Mouse (Mus musculus): ENCODE data around the gene Krtap9-5. TPM values are rescaled to one million over a fixed set of nuclear protein-coding genes. Genes with fewer than 3 reads are reported as not detected.

Gene Krtap9-5
- polyA plus RNA-seq, 1 experiment = not detected

- H3K27me3 ChIP-seq (ENCODE audit: control insufficient read depth, insufficient read depth, low read length) = no peaks in the 10 kb centered on the region
- H3K27ac ChIP-seq (ENCODE audit: control insufficient read depth, insufficient read depth, low read length) = no peak overlapping the region
- WGBS = 50% methylated on average over 2 of the region's 2 CpGs
- DNase-seq = no peak
- H3K4me3 ChIP-seq (ENCODE audit: control insufficient read depth, insufficient read depth, low read length) = no peak overlapping the region
- no peaks in the 10 kb centered on the region for H3K4me1 ChIP-seq (replicated peaks; ENCODE audit: control insufficient read depth, insufficient read depth, low read length)
- TF ChIP-seq POLR2A (IDR thresholded peaks at IDR 0.05; ENCODE audit: control insufficient read depth, extremely low read depth, insufficient read depth, low read length, poor library complexity) (no peak), CTCF (IDR thresholded peaks at IDR 0.05; ENCODE audit: borderline replicate concordance, control insufficient read depth, extremely low read depth, insufficient read depth, low read length, poor library complexity) (no peak)
- H3K36me3 ChIP-seq (ENCODE audit: control insufficient read depth, insufficient read depth, low read length) = no peaks in the 10 kb centered on the region
Observed at GRCm38 (mm10) chr11:99965961-99966360, 17.7 kb downstream of the Krtap9-5 start.

GRCm38 (mm10) chr11:99978953-99979352 lies 30.7 kb downstream of the Krtap9-5 start, which contains the start of gene Krtap29-1:
TSS of gene Krtap29-1 (minus strand) at chr11:99979053.
- Histone ChIP-seq H3K4me1 (replicated peaks; ENCODE audit: control insufficient read depth, insufficient read depth, low read length) (no peaks in the 10 kb centered on the region), H3K36me3 (ENCODE audit: control insufficient read depth, insufficient read depth, low read length) (no peaks in the 10 kb centered on the region), H3K4me3 (ENCODE audit: control insufficient read depth, insufficient read depth, low read length) (no peak within 1 kb of the TSS), H3K27me3 (ENCODE audit: control insufficient read depth, insufficient read depth, low read length) (no peaks in the 10 kb centered on the region), H3K27ac (ENCODE audit: control insufficient read depth, insufficient read depth, low read length) (no peak within 1 kb of the TSS)
- WGBS = 78% methylated on average over 5 of the region's 5 CpGs
- DNase-seq = no peak
- TF ChIP-seq CTCF (IDR thresholded peaks at IDR 0.05; ENCODE audit: borderline replicate concordance, control insufficient read depth, extremely low read depth, insufficient read depth, low read length, poor library complexity) (no peak), POLR2A (IDR thresholded peaks at IDR 0.05; ENCODE audit: control insufficient read depth, extremely low read depth, insufficient read depth, low read length, poor library complexity) (no peak)

- TF ChIP-seq CTCF (IDR thresholded peaks at IDR 0.05; ENCODE audit: borderline replicate concordance, control insufficient read depth, extremely low read depth, insufficient read depth, low read length, poor library complexity) (no peak), POLR2A (IDR thresholded peaks at IDR 0.05; ENCODE audit: control insufficient read depth, extremely low read depth, insufficient read depth, low read length, poor library complexity) (no peak)
- WGBS = 94% methylated on average over 9 of the region's 9 CpGs
- no peaks in the 10 kb centered on the region for H3K27me3 ChIP-seq (ENCODE audit: control insufficient read depth, insufficient read depth, low read length)
Observed at GRCm38 (mm10) chr11:99982731-99983130, 34.5 kb downstream of the Krtap9-5 start.

GRCm38 (mm10) chr11:99983442-99983841 lies 35.2 kb downstream of the Krtap9-5 start:
- DNase-seq = no peak
- H3K27ac ChIP-seq (ENCODE audit: control insufficient read depth, insufficient read depth, low read length) = no peak overlapping the region

More at GRCm38 (mm10) chr11:99982731-99983130, 34.5 kb downstream of the Krtap9-5 start:
- Histone ChIP-seq H3K27ac (ENCODE audit: control insufficient read depth, insufficient read depth, low read length) (no peak overlapping the region), H3K4me3 (ENCODE audit: control insufficient read depth, insufficient read depth, low read length) (no peak overlapping the region), H3K36me3 (ENCODE audit: control insufficient read depth, insufficient read depth, low read length) (no peaks in the 10 kb centered on the region), H3K4me1 (replicated peaks; ENCODE audit: control insufficient read depth, insufficient read depth, low read length) (no peaks in the 10 kb centered on the region)
- no peak for DNase-seq

GRCm38 (mm10) chr11:99985291-99986092 lies 37.2 kb downstream of the Krtap9-5 start:
- Histone ChIP-seq H3K4me3 (ENCODE audit: control insufficient read depth, insufficient read depth, low read length) (no peak overlapping the region), H3K36me3 (ENCODE audit: control insufficient read depth, insufficient read depth, low read length) (no peaks in the 10 kb centered on the region), H3K27ac (ENCODE audit: control insufficient read depth, insufficient read depth, low read length) (no peak overlapping the region), H3K4me1 (replicated peaks; ENCODE audit: control insufficient read depth, insufficient read depth, low read length) (no peaks in the 10 kb centered on the region), H3K27me3 (ENCODE audit: control insufficient read depth, insufficient read depth, low read length) (no peaks in the 10 kb centered on the region)
- DNase-seq = no peak
- TF ChIP-seq POLR2A (IDR thresholded peaks at IDR 0.05; ENCODE audit: control insufficient read depth, extremely low read depth, insufficient read depth, low read length, poor library complexity) (no peak), CTCF (IDR thresholded peaks at IDR 0.05; ENCODE audit: borderline replicate concordance, control insufficient read depth, extremely low read depth, insufficient read depth, low read length, poor library complexity) (no peak)
- WGBS = 85% methylated on average over 20 of the region's 20 CpGs

More at GRCm38 (mm10) chr11:99983442-99983841, 35.2 kb downstream of the Krtap9-5 start:
- Histone ChIP-seq H3K36me3 (ENCODE audit: control insufficient read depth, insufficient read depth, low read length) (no peaks in the 10 kb centered on the region), H3K4me1 (replicated peaks; ENCODE audit: control insufficient read depth, insufficient read depth, low read length) (no peaks in the 10 kb centered on the region), H3K27me3 (ENCODE audit: control insufficient read depth, insufficient read depth, low read length) (no peaks in the 10 kb centered on the region), H3K4me3 (ENCODE audit: control insufficient read depth, insufficient read depth, low read length) (no peak overlapping the region)
- 93% methylated on average over 1 of the region's 1 CpGs for WGBS
- TF ChIP-seq CTCF (IDR thresholded peaks at IDR 0.05; ENCODE audit: borderline replicate concordance, control insufficient read depth, extremely low read depth, insufficient read depth, low read length, poor library complexity) (no peak), POLR2A (IDR thresholded peaks at IDR 0.05; ENCODE audit: control insufficient read depth, extremely low read depth, insufficient read depth, low read length, poor library complexity) (no peak)

- Histone ChIP-seq H3K4me3 (ENCODE audit: control insufficient read depth, insufficient read depth, low read length) (no peak within 1 kb of the TSS), H3K27me3 (ENCODE audit: control insufficient read depth, insufficient read depth, low read length) (no peaks in the 10 kb centered on the region), H3K36me3 (ENCODE audit: control insufficient read depth, insufficient read depth, low read length) (no peaks in the 10 kb centered on the region), H3K27ac (ENCODE audit: control insufficient read depth, insufficient read depth, low read length) (no peak within 1 kb of the TSS), H3K4me1 (replicated peaks; ENCODE audit: control insufficient read depth, insufficient read depth, low read length) (no peaks in the 10 kb centered on the region)
- no peak for TF ChIP-seq POLR2A (IDR thresholded peaks at IDR 0.05; ENCODE audit: control insufficient read depth, extremely low read depth, insufficient read depth, low read length, poor library complexity)
- TF ChIP-seq CTCF (IDR thresholded peaks at IDR 0.05; ENCODE audit: borderline replicate concordance, control insufficient read depth, extremely low read depth, insufficient read depth, low read length, poor library complexity) = no peak
- 92% methylated on average over 8 of the region's 8 CpGs for WGBS
- no peak for DNase-seq
Observed at GRCm38 (mm10) chr11:99986180-99986647, 37.9 kb downstream of the Krtap9-5 start, which contains the start of gene Krtap16-1. TSS of gene Krtap16-1 (minus strand) at chr11:99986597.

Data from thymus, adult 2 months (tissue).